Mouse (Mus musculus) gastrocnemius, adult 18-20 months (tissue): Measurements from ENCODE around the gene Rhoc. TPM values are rescaled to one million over a fixed set of nuclear protein-coding genes. Genes with fewer than 3 reads are reported as not detected.
"Not testable (repeated sequence)": the region's sequence is repeated elsewhere in the genome, so short reads cannot be mapped to it uniquely, and the experiment has no call there.

ENCODE experiments used
- DNase-seq: peaks from one replicate; pipeline ENCODE4 v3.0.0; 2021; ENCODE audit warnings: low spot score
- long read RNA-seq, 2 experiments: library from polyadenylated mRNA; stranded (forward); transcript quantifications; one replicate each; pipeline ENCODE4 v2.0.0; 2021
- total RNA-seq, 2 experiments: library from RNA; stranded (reverse); gene quantifications; 2 replicates each; pipeline ENCODE4 v1.2.3; 2021

The Rhoc gene
- total RNA-seq = 10 to 100 TPM; 36.1 to 41.4 TPM
- long read RNA-seq, experiment 1, transcript Rhoc-201 (5 exons, 1,202 nt) = major isoform, 18 of 21 reads
- long read RNA-seq, experiment 1, partial matches to known transcripts = 2 of 21 reads
- long read RNA-seq, experiment 1, other reads (novel, unspliced or antisense) = 0 of 21 reads
- long read RNA-seq, experiment 2, transcript Rhoc-201 (5 exons, 1,202 nt) = major isoform, 17 of 22 reads
- long read RNA-seq, experiment 2, partial matches to known transcripts = 1 of 22 reads
- long read RNA-seq, experiment 2, other reads (novel, unspliced or antisense) = 4 of 22 reads

DNA sequence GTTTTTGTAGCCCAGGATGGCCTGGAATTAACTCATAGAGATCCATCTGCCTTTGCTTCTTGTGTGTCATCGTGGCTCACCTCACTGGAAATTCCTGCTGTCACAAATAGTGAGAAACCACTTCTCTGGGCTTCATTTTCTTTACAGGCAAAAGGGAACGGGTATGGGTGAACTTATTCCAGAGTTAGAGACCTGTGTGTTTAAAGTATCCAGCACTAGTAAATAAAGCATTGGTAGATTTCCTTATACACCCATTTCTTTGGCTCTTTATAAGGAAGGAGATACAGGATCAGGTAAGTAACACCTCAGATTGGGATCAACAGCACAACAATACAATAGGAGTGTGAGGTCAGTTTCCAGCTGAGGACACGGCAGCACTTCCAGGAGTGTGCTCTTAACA, at the start of gene Rhoc:
Gene Rhoc, plus strand, starts transcription at position 301 of the 400 bp plus-strand sequence.
- no peak for DNase-seq

GRCm38 (mm10) chr3:104741954-104742353, 46.2 kb upstream of the Rhoc start:
- DNase-seq = no peak

GRCm38 (mm10) chr3:104743161-104743560, 45.0 kb upstream of the Rhoc start:
- no peak for DNase-seq

GRCm38 (mm10) chr3:104743864-104744263, 44.3 kb upstream of the Rhoc start:
- DNase-seq = no peak

GRCm38 (mm10) chr3:104752845-104753244, 35.3 kb upstream of the Rhoc start:
- DNase-seq = not testable (repeated sequence)

DNA sequence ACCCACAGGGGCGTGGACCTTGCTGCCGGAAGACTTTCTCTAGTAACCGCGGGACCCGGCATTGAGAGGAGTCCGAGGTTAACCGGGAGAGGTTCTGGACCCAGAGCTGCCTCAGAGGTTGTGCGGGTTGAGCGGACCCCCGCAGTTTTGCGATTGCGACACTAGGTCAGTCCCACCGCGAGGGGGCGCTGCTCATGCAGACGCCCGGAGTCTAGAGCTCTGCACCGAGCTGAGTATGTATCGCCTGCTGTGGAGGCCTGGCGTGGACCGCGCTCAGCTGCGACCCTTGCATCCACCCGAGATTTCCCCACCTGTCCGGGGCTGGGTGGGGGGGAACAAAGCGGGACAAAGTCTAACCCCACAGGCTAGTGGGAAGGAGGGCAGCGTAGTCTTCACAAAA, 29.8 kb upstream of the Rhoc start:
- peak; percentile 51 for DNase-seq

DNA sequence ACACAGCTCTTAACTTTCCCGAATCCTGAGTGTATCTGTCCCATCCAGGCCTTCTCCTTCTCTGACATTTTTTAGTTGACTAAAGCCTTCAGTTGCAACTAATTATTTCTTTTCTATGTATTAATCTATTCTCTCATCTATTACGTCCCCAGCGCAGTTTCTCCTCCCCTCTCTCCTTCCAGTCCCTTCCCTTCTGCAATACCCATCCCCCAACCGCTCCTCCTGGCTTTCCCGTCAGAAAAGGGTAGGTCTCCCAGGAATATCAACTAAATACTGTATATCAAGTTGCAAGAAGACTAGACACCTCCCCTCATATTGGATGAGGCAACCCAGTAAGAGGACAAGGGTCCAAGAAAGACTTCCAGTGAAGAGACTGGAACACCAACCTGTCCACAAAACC, 29.3 kb upstream of the Rhoc start:
- DNase-seq = no peak

DNA sequence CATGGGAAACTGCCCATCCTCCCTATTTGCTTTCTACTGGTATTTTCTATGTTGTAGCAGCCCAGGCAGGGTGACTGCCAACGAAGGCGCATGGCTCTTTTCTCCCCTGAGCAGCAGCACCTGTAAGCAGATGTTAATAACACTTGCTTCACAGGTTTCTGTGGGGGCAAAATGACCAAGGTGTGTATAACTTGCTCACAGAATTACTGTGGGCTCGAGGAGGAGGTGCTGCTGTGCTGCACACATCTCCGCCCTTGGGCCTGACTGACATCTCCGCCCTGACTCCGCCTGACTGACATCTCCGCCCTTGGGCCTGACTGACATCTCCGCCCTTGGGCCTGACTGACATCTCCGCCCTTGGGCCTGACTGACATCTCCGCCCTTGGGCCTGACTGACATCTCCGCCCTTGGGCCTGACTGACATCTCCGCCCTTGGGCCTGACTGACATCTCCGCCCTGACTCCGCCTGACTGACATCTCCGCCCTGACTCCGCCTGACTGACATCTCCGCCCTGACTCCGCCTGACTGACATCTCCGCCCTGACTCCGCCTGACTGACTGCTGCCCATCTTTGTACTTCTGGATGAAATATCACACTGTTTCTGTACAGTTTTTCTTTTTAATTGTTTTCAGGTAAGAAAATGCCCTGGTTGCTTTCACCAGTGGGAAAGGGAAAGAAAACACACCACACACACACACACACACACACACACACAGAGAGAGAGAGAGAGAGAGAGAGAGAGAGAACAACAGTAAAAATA, 25.9 kb upstream of the Rhoc start:
- not testable (repeated sequence) for DNase-seq

DNA sequence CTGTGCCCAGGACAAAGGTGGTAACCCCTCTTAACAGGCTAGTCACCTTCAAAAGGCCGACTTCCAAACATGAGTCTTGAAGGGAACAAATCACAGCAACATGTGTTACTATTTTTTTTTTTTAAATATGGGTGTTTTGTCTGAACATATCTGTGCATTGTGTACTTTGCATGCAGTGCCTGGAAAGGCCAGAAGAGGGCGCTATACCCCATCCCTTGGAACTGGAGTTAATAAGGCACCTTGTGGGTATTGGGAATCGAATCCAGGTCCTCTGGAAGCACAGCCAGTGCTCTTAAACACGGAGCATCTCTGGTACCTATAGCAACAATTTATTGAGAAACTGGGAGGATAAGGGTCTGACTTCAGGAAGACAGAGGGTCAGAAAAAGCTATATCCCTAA, 23.2 kb upstream of the Rhoc start:
- no peak for DNase-seq

DNA sequence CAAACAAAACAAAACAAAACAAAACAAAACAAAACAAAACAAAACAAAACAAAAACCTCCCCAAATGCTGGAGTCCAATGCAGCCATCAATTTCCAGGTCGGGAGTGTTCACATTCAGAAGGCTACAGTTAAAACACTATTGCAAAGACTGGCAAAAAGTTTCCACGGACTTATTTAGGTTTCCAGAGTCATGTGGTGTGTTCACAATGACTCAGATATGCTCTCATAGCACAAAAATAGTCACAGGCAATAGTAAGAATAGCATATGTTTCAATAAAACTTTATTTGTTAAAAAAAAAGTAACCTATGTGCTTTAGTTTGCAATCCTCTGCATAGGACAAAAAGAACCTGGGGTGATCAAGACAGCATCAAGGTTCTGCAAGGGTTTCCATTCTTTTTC, 21.0 kb upstream of the Rhoc start:
- DNase-seq = no peak

DNA sequence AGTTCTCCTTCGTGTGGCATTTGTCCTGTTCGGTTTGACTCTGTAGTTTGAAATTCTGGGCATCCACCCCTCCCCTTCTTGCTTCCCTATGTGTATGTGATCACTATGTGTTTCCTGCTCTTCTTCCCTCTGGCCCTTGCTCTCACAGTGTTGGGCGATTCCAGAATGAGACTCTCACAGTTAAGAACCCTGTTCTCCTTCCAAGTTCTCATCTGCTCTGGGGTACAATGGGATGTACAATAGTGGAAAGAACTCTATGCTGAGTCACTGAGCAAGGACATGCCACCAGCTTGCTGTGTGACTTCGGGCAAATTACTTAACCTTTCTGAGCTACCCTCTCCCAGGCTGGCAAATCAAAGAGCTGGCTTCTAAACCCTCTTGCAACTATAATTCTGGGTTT, 20.5 kb upstream of the Rhoc start:
- DNase-seq = no peak

DNA sequence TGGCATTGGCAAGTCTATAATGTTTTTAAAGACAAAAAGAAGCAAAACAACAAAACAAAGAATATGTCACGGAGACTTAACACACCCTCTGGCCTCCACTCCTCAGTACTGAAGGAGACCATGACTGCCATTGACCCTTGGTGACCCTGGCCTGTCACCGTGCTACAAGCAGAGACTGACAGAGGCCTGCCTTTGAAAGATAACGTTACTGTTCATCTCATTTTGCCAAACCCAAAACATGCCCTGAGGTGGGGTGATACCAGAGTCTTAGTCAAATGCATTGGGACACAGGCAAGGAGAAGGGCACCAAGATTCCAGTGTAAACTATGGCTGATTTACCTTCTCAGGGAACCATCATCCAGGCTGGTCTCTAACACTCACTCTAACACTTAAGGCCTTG, 19.0 kb upstream of the Rhoc start:
- no peak for DNase-seq

GRCm38 (mm10) chr3:104770035-104770434, 18.1 kb upstream of the Rhoc start:
- DNase-seq = no peak

- DNase-seq = no peak
These were observed 17.3 kb upstream of the Rhoc start for GRCm38 (mm10) chr3:104770918-104771317.

DNA sequence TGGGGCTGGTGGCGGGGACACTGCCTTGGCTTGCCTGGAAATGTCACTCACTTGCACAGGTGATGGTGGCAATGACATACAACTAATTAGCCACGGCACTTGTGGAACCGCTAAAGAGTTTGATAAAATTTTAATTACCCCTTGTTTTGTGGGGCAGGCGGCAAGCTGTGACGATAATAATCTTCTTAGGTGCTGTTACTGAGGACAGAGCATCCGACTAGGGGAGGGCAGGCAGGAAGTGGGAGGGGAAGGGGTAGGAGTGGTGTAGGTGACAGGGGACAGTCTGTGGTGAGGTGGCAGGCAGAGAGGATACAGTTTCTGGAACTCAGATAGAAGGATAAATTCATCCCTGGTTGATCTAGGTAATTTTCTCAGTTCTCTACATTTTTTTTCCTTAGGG, 16.7 kb upstream of the Rhoc start:
- DNase-seq = no peak

DNA sequence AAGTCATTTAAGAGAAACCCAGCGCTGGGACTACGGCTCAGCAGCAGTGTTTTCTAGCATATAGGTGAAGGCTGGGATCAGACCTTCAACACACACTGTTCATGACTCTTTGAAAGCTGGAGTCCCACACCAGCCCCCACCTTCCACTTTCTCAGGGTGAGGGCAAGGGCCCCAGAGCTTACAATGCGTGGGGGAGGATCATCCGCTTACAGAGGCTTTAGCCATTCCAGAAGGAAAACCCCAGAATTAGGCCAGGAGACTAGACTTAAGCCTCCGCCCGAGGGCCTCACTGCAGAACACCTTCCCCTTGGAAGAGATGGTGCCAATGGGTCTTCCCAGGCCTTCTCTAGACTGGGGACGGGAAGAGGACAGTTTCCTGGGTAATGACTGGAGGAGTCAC, 14.9 kb upstream of the Rhoc start:
- no peak for DNase-seq

GRCm38 (mm10) chr3:104777342-104777741, 10.8 kb upstream of the Rhoc start:
- DNase-seq = no peak

GRCm38 (mm10) chr3:104779949-104780348, 8.2 kb upstream of the Rhoc start:
- DNase-seq = peak; percentile 63

DNA sequence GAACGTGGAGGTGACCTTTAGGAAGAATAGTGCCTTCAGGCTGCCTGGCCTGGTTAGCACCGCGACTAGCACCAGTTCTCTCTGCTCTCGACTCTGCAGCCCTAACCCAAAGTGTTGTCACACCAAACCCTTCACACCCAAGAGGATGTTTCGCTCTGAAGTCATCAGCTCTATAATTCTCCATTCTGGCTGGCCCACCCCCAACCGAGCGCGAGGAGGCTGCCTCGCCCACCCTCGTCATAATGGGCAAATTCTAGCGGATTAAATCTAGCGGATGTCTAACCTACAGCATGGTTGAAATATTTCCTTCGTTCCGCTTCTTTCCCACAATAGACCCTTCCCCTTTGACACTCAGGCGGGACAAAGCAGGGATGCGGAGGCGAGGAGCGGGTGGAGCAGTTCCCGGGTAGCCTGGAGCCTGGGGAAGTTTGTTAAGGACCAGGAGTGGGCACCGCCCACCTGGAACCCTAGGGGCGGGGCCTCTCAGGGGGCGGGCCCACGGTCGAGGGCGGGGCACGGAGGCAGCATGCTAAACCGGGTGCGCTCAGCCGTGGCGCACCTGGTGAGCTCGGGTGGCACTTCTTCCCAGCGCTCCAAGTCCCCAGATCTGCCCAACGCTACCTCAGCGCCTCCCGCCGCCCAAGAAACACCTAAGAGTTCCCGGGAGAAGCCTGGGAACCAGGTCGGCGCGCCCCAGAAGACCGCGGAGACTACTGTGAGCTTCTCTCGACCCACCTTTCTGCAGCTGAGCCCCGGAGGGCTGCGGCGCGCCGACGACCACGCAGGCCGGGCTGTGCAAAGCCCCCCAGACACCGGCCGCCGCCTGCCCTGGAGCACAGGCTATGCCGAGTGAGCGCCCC, 7.4 kb upstream of the Rhoc start, which contains the start of gene Ppm1j:
Gene Ppm1j, plus strand, starts transcription at position 496 of the 860 bp plus-strand sequence.
- DNase-seq = peak; percentile 81

DNA sequence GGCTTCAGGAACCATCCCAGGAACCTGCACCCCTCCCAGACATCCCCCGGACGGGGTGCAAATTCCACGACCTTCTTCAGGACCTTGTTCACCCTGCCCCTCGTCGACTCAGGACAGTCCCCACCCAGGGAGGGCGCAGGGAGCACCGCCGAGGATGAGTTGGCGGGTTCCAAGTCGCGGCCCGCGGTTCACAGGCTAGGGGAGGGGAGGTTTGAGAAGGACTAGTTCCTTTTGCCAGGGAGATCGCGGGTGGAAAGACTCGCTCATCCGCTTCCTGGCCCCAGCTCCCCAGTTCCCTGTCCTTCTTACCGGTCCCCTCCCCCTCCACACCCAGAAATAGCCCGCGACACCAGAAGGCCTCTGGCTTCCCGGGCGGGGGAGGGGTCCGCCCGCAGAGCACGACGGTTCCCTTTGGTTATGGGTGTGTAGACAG, 6.7 kb upstream of the Rhoc start, which contains the start of gene Fam19a3:
Gene Fam19a3, minus strand, starts transcription at position 370 of the 433 bp plus-strand sequence.
- DNase-seq = peak; percentile 81

DNA sequence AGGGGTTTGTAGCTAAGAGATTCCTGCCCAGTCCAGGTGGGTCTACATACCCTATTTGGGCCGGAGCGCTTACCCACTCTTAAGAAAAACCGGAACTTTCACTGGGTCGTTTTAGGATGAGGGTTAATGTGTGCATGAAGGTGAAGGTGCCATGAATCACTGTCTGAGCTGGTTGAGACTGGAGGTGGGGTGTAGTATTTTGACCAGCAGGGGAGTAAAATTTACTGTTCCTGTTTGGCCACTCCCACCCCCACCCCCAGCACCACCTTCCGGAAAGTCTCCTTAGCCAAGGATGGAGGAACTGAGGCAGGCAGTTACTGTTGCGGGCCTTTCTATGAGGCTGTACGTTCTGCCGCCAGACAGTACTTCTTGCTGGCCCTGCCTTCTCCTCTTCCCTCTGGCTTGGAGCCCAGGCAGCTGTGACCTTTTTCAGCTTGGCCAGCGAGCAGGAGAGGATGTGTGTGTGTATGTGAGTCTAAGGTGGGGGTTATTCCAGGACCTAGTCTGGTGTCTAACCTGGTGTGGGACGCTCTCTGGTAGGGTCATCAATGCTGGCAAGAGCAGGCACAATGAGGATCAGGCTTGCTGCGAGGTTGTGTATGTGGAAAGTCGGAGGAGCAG, 6.0 kb upstream of the Rhoc start:
- peak; percentile 90 for DNase-seq
